Mouse (Mus musculus) spleen, adult 2 months (tissue): ENCODE measurements around the gene Pdyn. TPM values are rescaled to one million over a fixed set of nuclear protein-coding genes. Genes with fewer than 3 reads are reported as not detected.

Experiments used
- DNase-seq, 2 experiments: peaks; one replicate each; pipeline versions ENCODE4 v3.0.0 to v3.0.0-alpha.2; 2012 to 2021; ENCODE audit warnings: low spot score in 2 of 2, low read depth in 1 of 2
- H3K27ac ChIP-seq: fragments of 200-500 bp; 2 replicates; pipeline ENCODE4 v1.5.1; 2012; ENCODE audit warnings: low read length, inconsistent platforms; ENCODE audit not compliant: insufficient read depth
- H3K27me3 ChIP-seq: fragments of 200-500 bp; 2 replicates; pipeline ENCODE4 v1.6.1; 2012; ENCODE audit warnings: mild to moderate bottlenecking, moderate library complexity, low read length, inconsistent platforms; ENCODE audit not compliant: control insufficient read depth, insufficient read depth
- H3K36me3 ChIP-seq: fragments of 200-500 bp; 2 replicates; pipeline ENCODE4 v1.6.1; 2012; ENCODE audit warnings: mild to moderate bottlenecking, low read length, inconsistent platforms; ENCODE audit not compliant: control insufficient read depth, insufficient read depth
- H3K4me1 ChIP-seq: fragments of 200-500 bp; 2 replicates; pipeline ENCODE4 v1.6.1; 2011; ENCODE audit warnings: inconsistent platforms; ENCODE audit not compliant: control insufficient read depth, insufficient read depth, insufficient read length
- H3K4me3 ChIP-seq: fragments of 200-500 bp; 2 replicates; pipeline ENCODE4 v1.5.1; 2011; ENCODE audit warnings: mild to moderate bottlenecking, inconsistent platforms; ENCODE audit not compliant: insufficient read depth, insufficient read length; ENCODE audit errors: extremely low read depth
- CTCF ChIP-seq: fragments of 200-500 bp; IDR thresholded peaks from 2 replicates; pipeline ENCODE4 v1.5.1; 2011; ENCODE audit warnings: mild to moderate bottlenecking, inconsistent platforms; ENCODE audit not compliant: insufficient read depth, insufficient read length, insufficient replicate concordance; ENCODE audit errors: extremely low read depth
- POLR2A ChIP-seq: fragments of 200-500 bp; IDR thresholded peaks from 2 replicates; pipeline ENCODE4 v1.6.1; 2011; ENCODE audit warnings: low read depth, low read length, inconsistent platforms
- WGBS: fragments of 180-500 bp; shearing (Covaris S2); methylation state at CpG from one replicate; pipeline ENCODE4 v1.1.7; 2018; 5-methylcytosine and 5-hydroxymethylcytosine counted together
- polyA plus RNA-seq: library from polyadenylated mRNA; depleted of rRNA; stranded (reverse); fragments of >200 nt; gene quantifications from 2 replicates; pipeline ENCODE4 v1.2.3, GENCODE M21; 2012

The Pdyn gene
- polyA plus RNA-seq, 1 experiment = not detected

DNA sequence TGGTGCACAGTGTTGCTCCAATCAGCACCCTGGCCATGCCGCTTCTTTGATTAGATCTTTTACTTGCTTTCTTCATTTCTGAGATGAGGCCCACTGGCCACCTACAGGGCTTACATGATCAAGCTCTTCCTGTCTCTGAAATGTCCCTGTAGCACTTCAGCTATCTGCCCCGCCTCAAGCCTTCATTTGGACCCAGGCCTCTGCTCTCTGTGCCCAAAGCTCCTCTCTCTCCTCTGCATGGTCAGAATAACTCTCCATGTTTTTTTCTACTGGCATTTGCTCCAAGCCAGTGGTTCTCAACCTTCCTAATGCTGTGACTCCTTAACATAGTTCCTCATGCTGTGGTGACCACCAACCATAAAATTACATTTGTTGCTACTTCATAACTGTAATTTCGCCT, 19.4 kb downstream of the Pdyn start:
- TF ChIP-seq CTCF = no peak
- TF ChIP-seq POLR2A = no peak
- Histone ChIP-seq H3K27me3 (no peaks in the 10 kb centered on the region), H3K4me3 (no peak overlapping the region), H3K27ac (no peak overlapping the region), H3K4me1 (no peaks in the 10 kb centered on the region), H3K36me3 (no peaks in the 10 kb centered on the region)
- WGBS = 75% methylated on average over 3 of the region's 3 CpGs
- DNase-seq = no peak

DNA sequence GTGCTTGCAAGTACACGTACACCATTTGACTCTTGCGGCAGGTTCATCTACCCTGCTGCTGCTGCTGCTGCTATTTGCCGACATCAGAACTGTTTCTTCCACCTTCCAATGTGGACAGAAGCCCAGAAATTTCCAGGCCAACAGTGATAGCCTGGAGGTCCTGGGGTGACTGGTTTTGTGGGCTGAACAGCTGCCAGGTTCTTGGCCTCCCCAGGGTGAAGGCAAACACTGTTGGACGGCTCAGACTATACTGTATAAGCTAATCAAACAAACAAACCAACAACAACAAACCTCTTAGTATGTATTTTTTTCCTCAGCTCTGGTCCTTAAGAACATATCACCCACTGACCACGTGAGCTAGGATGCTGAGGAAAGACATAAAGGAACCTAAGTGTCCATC, 20.6 kb downstream of the Pdyn start:
- TF ChIP-seq POLR2A = no peak
- TF ChIP-seq CTCF = no peak
- no peaks in the 10 kb centered on the region for H3K36me3 ChIP-seq
- 75% methylated on average over 5 of the region's 5 CpGs for WGBS
- no peak overlapping the region for H3K4me3 ChIP-seq
- no peaks in the 10 kb centered on the region for H3K27me3 ChIP-seq
- H3K27ac ChIP-seq = no peak overlapping the region
- DNase-seq = no peak
- no peaks in the 10 kb centered on the region for H3K4me1 ChIP-seq

DNA sequence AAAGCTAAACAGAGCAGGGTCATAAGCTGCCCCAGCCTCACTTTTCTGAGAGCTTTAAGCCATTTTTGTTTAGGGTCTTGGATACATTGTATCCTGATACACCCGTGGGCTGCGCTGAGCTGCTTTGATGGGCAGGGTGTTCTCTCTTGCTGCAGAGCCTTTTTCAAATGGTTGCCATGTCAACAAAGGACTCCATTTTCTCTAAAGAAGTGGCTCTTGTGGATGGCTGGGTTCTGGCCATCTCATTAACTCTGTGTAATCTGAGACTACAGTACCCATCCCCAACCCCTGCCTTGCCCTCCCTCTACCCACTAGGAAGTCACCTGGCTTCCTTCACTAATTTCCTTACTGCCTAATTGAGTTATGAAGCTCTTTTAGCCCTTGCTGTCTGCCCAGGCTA, 22.0 kb downstream of the Pdyn start:
- WGBS = 79% methylated on average over 2 of the region's 2 CpGs
- no peak for TF ChIP-seq POLR2A
- no peak for TF ChIP-seq CTCF
- no peak overlapping the region for H3K4me3 ChIP-seq
- no peaks in the 10 kb centered on the region for H3K27me3 ChIP-seq
- no peak overlapping the region for H3K27ac ChIP-seq
- no peak for DNase-seq
- no peaks in the 10 kb centered on the region for H3K4me1 ChIP-seq
- H3K36me3 ChIP-seq = no peaks in the 10 kb centered on the region

DNA sequence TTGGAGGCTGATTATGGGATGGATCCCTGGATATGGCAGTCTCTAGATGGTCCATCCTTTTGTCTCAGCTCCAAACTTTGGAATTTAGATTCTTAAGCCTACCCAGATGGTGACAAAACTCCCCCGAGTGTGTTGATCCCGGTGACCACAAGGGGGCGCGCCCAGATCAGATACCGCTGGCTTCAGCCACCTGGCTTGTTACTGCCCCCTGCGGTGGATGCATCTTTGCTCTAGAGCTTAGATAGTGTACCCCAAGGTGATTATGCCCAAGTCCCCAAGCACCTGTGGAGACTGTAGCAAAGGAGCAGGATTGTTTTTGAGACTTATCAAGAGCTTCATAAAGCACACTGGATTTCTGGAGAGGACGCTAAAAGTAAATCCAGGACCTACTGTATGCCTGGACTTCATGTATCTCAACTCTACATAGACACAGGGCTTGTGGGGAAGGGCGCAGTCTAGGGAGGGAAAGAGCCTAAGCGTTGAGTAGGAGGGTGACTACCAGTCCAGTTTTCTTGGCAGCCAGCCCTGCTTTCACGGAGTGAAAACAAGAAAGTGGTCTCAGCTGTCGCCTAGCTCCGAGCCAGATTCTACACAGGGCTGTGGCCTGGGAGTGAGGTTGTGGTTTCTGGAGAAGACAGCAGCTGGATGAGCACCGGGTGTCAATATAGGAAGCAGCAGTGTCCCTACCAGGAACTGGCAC, 24.6 kb downstream of the Pdyn start:
- H3K27me3 ChIP-seq = no peaks in the 10 kb centered on the region
- peak; percentile 100 for TF ChIP-seq CTCF
- no peak for TF ChIP-seq POLR2A
- H3K36me3 ChIP-seq = no peaks in the 10 kb centered on the region
- WGBS = 36% methylated on average over 13 of the region's 13 CpGs
- DNase-seq = peak; percentile 46 to 79
- no peak overlapping the region for H3K27ac ChIP-seq
- H3K4me1 ChIP-seq = no peaks in the 10 kb centered on the region
- H3K4me3 ChIP-seq = no peak overlapping the region

DNA sequence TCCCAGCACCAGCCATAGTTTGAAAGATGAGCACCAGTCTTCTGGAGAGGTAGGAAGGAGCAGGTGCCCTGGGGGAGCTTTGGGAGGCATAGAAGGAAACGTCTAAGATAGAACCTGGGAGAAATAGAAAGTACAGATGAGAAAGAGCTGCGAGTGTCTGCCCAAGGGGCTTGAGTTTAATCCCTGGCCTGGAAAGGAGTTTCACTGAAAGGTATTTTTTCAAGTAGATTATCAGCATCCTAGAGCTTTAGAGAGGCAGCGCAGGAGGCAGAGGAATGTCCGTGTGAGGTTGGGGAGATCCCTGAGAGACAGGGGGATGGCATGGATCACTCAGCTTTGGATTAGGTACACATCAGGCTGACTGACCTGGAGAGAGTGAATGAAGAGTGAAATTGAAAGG, 27.7 kb downstream of the Pdyn start:
- Histone ChIP-seq H3K4me3 (no peak overlapping the region), H3K27me3 (no peaks in the 10 kb centered on the region), H3K36me3 (no peaks in the 10 kb centered on the region), H3K4me1 (no peaks in the 10 kb centered on the region), H3K27ac (no peak overlapping the region)
- no peak for TF ChIP-seq CTCF
- no peak for TF ChIP-seq POLR2A
- no peak for DNase-seq
- WGBS = 78% methylated on average over 4 of the region's 4 CpGs

DNA sequence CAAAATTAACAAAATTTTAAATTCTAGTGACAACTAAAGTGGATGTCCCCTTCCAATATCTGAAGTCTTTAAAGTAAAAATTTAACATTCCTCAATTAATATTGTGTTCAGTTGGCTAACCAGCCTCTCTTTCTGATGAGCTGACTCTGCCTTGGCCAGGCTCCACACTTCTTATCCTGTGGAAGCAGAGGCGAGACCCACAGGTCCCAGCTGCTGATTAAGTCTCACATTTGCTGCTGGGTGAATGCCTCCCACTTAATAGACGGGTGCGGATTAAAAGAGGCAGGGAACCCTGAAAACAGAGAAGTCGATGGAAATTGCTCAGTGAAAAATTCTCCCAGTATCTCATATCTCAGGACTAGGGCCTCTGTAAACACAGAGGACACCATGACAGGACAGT, 37.2 kb downstream of the Pdyn start:
- Histone ChIP-seq H3K27me3 (no peaks in the 10 kb centered on the region), H3K4me3 (no peak overlapping the region), H3K36me3 (no peaks in the 10 kb centered on the region), H3K4me1 (no peaks in the 10 kb centered on the region), H3K27ac (no peak overlapping the region)
- WGBS = 84% methylated on average over 4 of the region's 4 CpGs
- no peak for TF ChIP-seq CTCF
- TF ChIP-seq POLR2A = no peak
- DNase-seq = no peak

DNA sequence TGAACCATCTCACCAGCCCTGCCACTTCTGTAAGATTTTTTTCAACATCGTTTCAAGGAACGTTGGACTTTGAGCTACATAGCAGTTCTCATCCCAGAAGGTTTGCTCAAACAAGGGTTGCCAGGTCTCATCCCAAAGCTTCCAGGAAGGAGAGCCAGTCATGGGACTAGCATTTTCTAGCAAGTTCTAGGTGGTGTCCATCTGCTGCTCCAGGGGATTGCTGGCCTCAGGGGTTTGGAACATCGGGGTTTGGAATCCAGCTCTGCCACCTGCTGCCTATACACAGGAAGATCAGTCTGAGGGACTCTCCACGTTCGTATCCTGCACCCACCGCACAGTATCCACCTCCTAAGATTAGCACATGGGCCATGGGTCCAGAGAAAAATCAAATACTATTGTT, 39.6 kb downstream of the Pdyn start:
- no peaks in the 10 kb centered on the region for H3K27me3 ChIP-seq
- TF ChIP-seq POLR2A (no peak), CTCF (0 out of 2 replicates have a peak, but pooled peaks have one; percentile 1)
- H3K4me3 ChIP-seq = no peak overlapping the region
- H3K36me3 ChIP-seq = no peaks in the 10 kb centered on the region
- 65% methylated on average over 6 of the region's 6 CpGs for WGBS
- no peak for DNase-seq
- no peak overlapping the region for H3K27ac ChIP-seq
- H3K4me1 ChIP-seq = no peaks in the 10 kb centered on the region
